Comparison of ENCODE assay signal across 10 mouse cellular contexts in the genomic region with DNA sequence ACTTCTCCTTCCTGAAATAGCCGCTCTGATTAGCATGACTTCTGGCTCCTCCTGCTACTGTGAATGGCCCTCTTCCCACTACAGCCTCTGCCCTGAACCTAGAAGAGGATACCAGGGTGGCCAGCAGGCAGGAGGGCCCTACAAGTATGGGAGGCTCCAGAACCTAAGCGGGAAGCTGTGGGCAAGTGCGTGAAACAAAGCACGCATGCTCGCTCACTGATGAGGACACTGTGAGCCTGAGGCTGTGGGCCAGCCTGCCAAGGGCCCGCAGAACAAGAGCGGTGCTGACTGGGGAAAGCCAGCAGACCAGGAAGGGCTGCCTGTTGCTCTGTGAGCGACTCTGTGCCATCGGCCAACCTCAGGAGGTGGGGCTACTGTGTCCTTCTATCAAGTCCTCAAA.
DNase-seq lines count a peak whose midpoint lies in the region; ATAC-seq and TF ChIP-seq lines count a peak whose summit lies in the region.
"Had no signal": no experiment of that assay in that cellular context is flagged by ENCODE, and none has a peak within 500 bp of the region (broad histone marks: within the 10 kb centered on the region; RNA-seq: fewer than 3 reads in every experiment).

No protein-coding gene starts in this region.

- peak; percentile 48 for ATAC-seq in lung, postnatal 0 days

- no peak overlapping the region for H3K4me3 ChIP-seq in cerebellum, adult 2 months (replicated peaks; ENCODE audit: insufficient read depth, low read depth, low read length)
- no peak overlapping the region for H3K4me3 ChIP-seq in lung, postnatal 0 days (ENCODE audit: low read depth, low read length)
- H3K4me3 ChIP-seq in small intestine, adult 2 months (ENCODE audit: low read depth, low read length) = peak overlapping the region; percentile 15
- H3K4me3 ChIP-seq: embryonic facial prominence, embryonic 12.5 days; midbrain, embryonic 10.5 days had no signal

- 0 out of 2 replicates have a peak overlapping the region, but pooled peaks have one; percentile 17 for H3K27ac ChIP-seq in cerebellum, adult 2 months (ENCODE audit: insufficient read depth, low read length)
- H3K27ac ChIP-seq in lung, postnatal 0 days (ENCODE audit: low read length) = no peak overlapping the region
- H3K27ac ChIP-seq in small intestine, adult 2 months (ENCODE audit: insufficient read depth, low read depth, low read length) = peak overlapping the region; percentile 34; the same call in 1 of the 2 replicates
- H3K27ac ChIP-seq: embryonic facial prominence, embryonic 12.5 days; midbrain, embryonic 10.5 days had no signal

- no peak for TF ChIP-seq EP300 in lung, postnatal 0 days (IDR thresholded peaks at IDR 0.05)

- TF ChIP-seq CTCF in cerebellum, adult 2 months (IDR thresholded peaks at IDR 0.05; ENCODE audit: borderline replicate concordance, insufficient read depth, low read depth, low read length) = no peak
- no peak for TF ChIP-seq CTCF in lung, postnatal 0 days (IDR thresholded peaks at IDR 0.05)
- no peak for TF ChIP-seq CTCF in small intestine, adult 2 months (IDR thresholded peaks at IDR 0.05; ENCODE audit: extremely low read depth, insufficient read length, insufficient replicate concordance, low read depth, low read length)

- no peak overlapping the region for H3K9ac ChIP-seq in lung, postnatal 0 days (replicated peaks; ENCODE audit: low read depth)
- H3K9ac ChIP-seq: embryonic facial prominence, embryonic 12.5 days had no signal

- no peaks in the 10 kb centered on the region for H3K36me3 ChIP-seq in lung, postnatal 0 days (ENCODE audit: insufficient read depth, low read length)
- no peaks in the 10 kb centered on the region for H3K36me3 ChIP-seq in small intestine, adult 2 months (ENCODE audit: control insufficient read depth, insufficient read depth, low read length)
- H3K36me3 ChIP-seq: embryonic facial prominence, embryonic 12.5 days; midbrain, embryonic 10.5 days had no signal

- no peak for TF ChIP-seq POLR2A in cerebellum, adult 2 months (IDR thresholded peaks at IDR 0.05; ENCODE audit: borderline replicate concordance, insufficient read depth, low read length)
- no peak for TF ChIP-seq POLR2A in small intestine, adult 2 months (IDR thresholded peaks at IDR 0.05; ENCODE audit: low read depth, low read length)

- H3K9me3 ChIP-seq in lung, postnatal 0 days (ENCODE audit: low read length) = no peaks in the 10 kb centered on the region
- H3K9me3 ChIP-seq: embryonic facial prominence, embryonic 12.5 days; midbrain, embryonic 10.5 days had no signal

- peak; percentile 17 to 18 for DNase-seq in cerebellum, adult 2 months
- no peak for DNase-seq in cerebellum, adult 8-10 months
- DNase-seq in lung, postnatal 0 days (ENCODE audit: low spot score) = peak; percentile 23
- DNase-seq in lung, postnatal 25 days (ENCODE audit: low spot score) = no peak
- DNase-seq in kidney, adult 18-20 months = peak; percentile 75
- DNase-seq in spleen, postnatal 36 days (ENCODE audit: low spot score in 2 of 2) = no peak
- DNase-seq in layer of hippocampus, adult 9-11 months = no peak

- 12% methylated on average over 9 of the region's 9 CpGs for WGBS in cerebellum, adult 2 months
- 70% methylated on average over 9 of the region's 9 CpGs for WGBS in lung, postnatal 0 days
- WGBS in small intestine, adult 2 months = 25% methylated on average over 9 of the region's 9 CpGs

- peaks cover 8% of the 10 kb centered on the region for H3K4me1 ChIP-seq in cerebellum, adult 2 months (ENCODE audit: control insufficient read depth, insufficient read depth, low read length)
- H3K4me1 ChIP-seq in lung, postnatal 0 days (ENCODE audit: insufficient read depth, low read depth, low read length) = no peaks in the 10 kb centered on the region
- H3K4me1 ChIP-seq in small intestine, adult 2 months (ENCODE audit: control insufficient read depth, insufficient read depth, insufficient read length, low read length) = peaks cover 20% of the 10 kb centered on the region

- H3K27me3 ChIP-seq in cerebellum, adult 2 months (ENCODE audit: control insufficient read depth, insufficient read depth, low read length) = no peaks in the 10 kb centered on the region
- H3K27me3 ChIP-seq in lung, postnatal 0 days (replicated peaks; ENCODE audit: insufficient read depth, low read length) = no peaks in the 10 kb centered on the region
- H3K27me3 ChIP-seq in small intestine, adult 2 months (ENCODE audit: control insufficient read depth, insufficient read depth, low read length) = no peaks in the 10 kb centered on the region
- H3K27me3 ChIP-seq: embryonic facial prominence, embryonic 12.5 days had no signal

- H3K4me2 ChIP-seq in lung, postnatal 0 days (replicated peaks; ENCODE audit: low read depth, low read length) = no peak overlapping the region
- H3K4me2 ChIP-seq: embryonic facial prominence, embryonic 12.5 days had no signal

Comparison
In these comparisons a context has a peak if more than half of its experiments do, and no peak if none do; other contexts are left out.
1. DNase-seq: peak in cerebellum, adult 2 months (2 of 2), lung, postnatal 0 days (single experiment) and kidney, adult 18-20 months (single experiment); none in cerebellum, adult 8-10 months (single experiment), lung, postnatal 25 days (single experiment), spleen, postnatal 36 days (0 of 2) and layer of hippocampus, adult 9-11 months (single experiment).